Mouse (Mus musculus) midbrain, embryonic 11.5 days (tissue): ENCODE measurements at regions not wholly inside any gene's neighbourhood (a gene's known extent, or its start where the extent isn't known, plus 50 kb on each side); places are given as distances from the start of the nearest gene placed in this dataset.
"Not testable (repeated sequence)": the region's sequence is repeated elsewhere in the genome, so short reads cannot be mapped to it uniquely, and the experiment has no call there.

Source experiments
- ATAC-seq: fragments of 200-750 bp; cut with Nextera tagmentation; 2 replicates; pipeline ENCODE4 v1.8.0; 2017; ENCODE audit warnings: moderate TSS enrichment, moderate library complexity; ENCODE audit not compliant: low FRiP score
- DNase-seq: peaks from one replicate; pipeline ENCODE4 v3.0.0; 2015; ENCODE audit warnings: low spot score; ENCODE audit errors: missing footprints
- H3K27ac ChIP-seq: fragments of 300-500 bp; sonication (generic); 2 replicates; pipeline ENCODE4 v1.5.1; 2014; ENCODE audit warnings: low read depth, low read length
- H3K27me3 ChIP-seq: fragments of 300-500 bp; sonication (generic); 2 replicates; pipeline ENCODE4 v1.6.1; 2014; ENCODE audit warnings: mild to moderate bottlenecking, low read length, moderate library complexity, mixed read lengths; ENCODE audit not compliant: control insufficient read depth, insufficient read depth
- H3K36me3 ChIP-seq: fragments of 300-500 bp; sonication (generic); 2 replicates; pipeline ENCODE4 v1.6.1; 2014; ENCODE audit warnings: mild to moderate bottlenecking, low read length, moderate library complexity, mixed read lengths; ENCODE audit not compliant: control insufficient read depth, insufficient read depth
- H3K4me1 ChIP-seq: fragments of 300-500 bp; sonication (generic); 2 replicates; pipeline ENCODE4 v1.6.1; 2014; ENCODE audit warnings: low read length; ENCODE audit not compliant: control insufficient read depth, insufficient read depth
- H3K4me2 ChIP-seq: fragments of 300-500 bp; sonication (generic); 2 replicates; pipeline ENCODE4 v1.6.1; 2014; ENCODE audit warnings: mild to moderate bottlenecking, moderate library complexity
- H3K4me3 ChIP-seq: fragments of 300-500 bp; sonication (generic); 2 replicates; pipeline ENCODE4 v1.5.1; 2014; ENCODE audit warnings: low read depth, low read length
- H3K9ac ChIP-seq: fragments of 300-500 bp; sonication (generic); 2 replicates; pipeline ENCODE4 v1.6.1; 2014; ENCODE audit warnings: low read length
- H3K9me3 ChIP-seq: fragments of 300-500 bp; sonication (generic); 2 replicates; pipeline ENCODE4 v1.6.1; 2016; ENCODE audit warnings: low read length; ENCODE audit not compliant: control insufficient read depth
- WGBS: fragments of 180-500 bp; shearing (Covaris S2); extraction: QIAGEN DNeasy Blood & Tissue Kit; methylation state at CpG from one replicate; pipeline ENCODE4 v1.1.7; 2014; 5-methylcytosine and 5-hydroxymethylcytosine counted together

DNA sequence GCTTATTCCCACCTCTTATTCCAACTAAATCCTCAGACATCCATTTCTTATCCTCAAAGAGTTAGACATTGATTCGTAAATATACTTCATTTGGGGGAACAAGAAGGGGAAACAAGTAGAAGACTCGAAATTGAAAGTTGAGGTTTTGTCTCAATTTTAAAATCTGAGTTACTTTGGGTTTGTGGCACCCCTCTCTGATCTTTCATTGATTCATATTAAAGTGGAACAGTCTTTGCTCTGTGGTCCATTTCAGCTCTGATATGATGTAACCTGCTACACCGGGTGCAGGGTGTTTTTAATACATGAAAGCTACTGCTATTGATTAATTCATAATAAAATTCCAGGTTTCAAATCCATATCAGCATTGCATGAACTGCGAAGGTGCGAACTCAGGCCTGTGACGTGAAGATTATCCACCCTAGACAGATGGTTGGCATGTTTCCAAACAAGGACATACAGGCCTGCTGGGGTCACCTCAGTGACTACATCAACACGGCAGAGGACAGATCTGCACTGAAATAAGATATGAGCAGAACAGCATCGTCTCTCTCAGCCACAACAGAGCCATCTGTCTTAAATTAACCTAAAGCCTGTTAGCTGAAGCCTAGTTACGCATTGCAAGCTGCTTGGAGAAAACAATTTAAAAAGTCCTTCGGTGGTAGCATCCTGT is 101.5 kb upstream of the Prlr start:
- Histone ChIP-seq H3K4me1 (no peaks in the 10 kb centered on the region), H3K27me3 (no peaks in the 10 kb centered on the region), H3K27ac (no peak overlapping the region), H3K4me2 (no peak overlapping the region), H3K9me3 (no peaks in the 10 kb centered on the region), H3K36me3 (no peaks in the 10 kb centered on the region), H3K9ac (no peak overlapping the region), H3K4me3 (no peak overlapping the region)
- no peak for DNase-seq
- WGBS, result 68% methylated on average over 10 of the region's 10 CpGs
- ATAC-seq, result no peak

GRCm38 (mm10) chr15:10076061-10076400 is 101.0 kb upstream of the Prlr start:
- Histone ChIP-seq H3K4me2 (no peak overlapping the region), H3K4me1 (no peaks in the 10 kb centered on the region), H3K9ac (no peak overlapping the region), H3K27ac (no peak overlapping the region), H3K9me3 (no peaks in the 10 kb centered on the region), H3K36me3 (no peaks in the 10 kb centered on the region), H3K4me3 (no peak overlapping the region), H3K27me3 (no peaks in the 10 kb centered on the region)
- ATAC-seq (no peak), DNase-seq (no peak)
- WGBS, result 79% methylated on average over 1 of the region's 1 CpGs

- DNase-seq (no peak), ATAC-seq (no peak)
- H3K27ac ChIP-seq, result no peak overlapping the region
- H3K36me3 ChIP-seq, result no peaks in the 10 kb centered on the region
- no peaks in the 10 kb centered on the region for H3K9me3 ChIP-seq
- no peak overlapping the region for H3K4me2 ChIP-seq
- 86% methylated on average over 2 of the region's 2 CpGs for WGBS
- no peaks in the 10 kb centered on the region for H3K27me3 ChIP-seq
- no peaks in the 10 kb centered on the region for H3K4me1 ChIP-seq
- H3K9ac ChIP-seq, result no peak overlapping the region
- H3K4me3 ChIP-seq, result no peak overlapping the region
These were observed 98.6 kb upstream of the Prlr start for GRCm38 (mm10) chr15:10078434-10078833.

DNA sequence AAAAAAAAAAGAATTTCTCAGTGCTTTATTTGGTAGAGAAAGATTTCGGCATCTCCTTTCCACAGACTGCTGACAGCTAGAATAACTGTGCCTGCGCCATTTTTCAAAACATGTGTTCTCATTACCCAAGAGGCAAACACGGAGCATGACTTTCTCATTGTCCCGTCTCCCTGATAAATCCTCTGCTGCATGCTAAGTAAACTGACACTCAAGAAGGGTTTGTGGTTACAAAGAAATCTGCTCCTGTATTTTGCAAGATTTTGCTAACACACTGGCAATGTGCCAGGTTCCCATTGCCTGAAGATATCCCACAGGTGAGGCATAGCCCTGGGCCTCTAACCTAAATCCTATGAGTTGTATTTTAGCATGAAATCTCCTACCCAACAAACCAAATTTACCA is 97.5 kb upstream of the Prlr start:
- ATAC-seq, result no peak
- no peak overlapping the region for H3K9ac ChIP-seq
- no peaks in the 10 kb centered on the region for H3K4me1 ChIP-seq
- no peak for DNase-seq
- H3K27me3 ChIP-seq, result no peaks in the 10 kb centered on the region
- H3K9me3 ChIP-seq, result no peaks in the 10 kb centered on the region
- WGBS, result 91% methylated on average over 4 of the region's 4 CpGs
- no peak overlapping the region for H3K4me3 ChIP-seq
- H3K27ac ChIP-seq, result no peak overlapping the region
- no peak overlapping the region for H3K4me2 ChIP-seq
- no peaks in the 10 kb centered on the region for H3K36me3 ChIP-seq

DNA sequence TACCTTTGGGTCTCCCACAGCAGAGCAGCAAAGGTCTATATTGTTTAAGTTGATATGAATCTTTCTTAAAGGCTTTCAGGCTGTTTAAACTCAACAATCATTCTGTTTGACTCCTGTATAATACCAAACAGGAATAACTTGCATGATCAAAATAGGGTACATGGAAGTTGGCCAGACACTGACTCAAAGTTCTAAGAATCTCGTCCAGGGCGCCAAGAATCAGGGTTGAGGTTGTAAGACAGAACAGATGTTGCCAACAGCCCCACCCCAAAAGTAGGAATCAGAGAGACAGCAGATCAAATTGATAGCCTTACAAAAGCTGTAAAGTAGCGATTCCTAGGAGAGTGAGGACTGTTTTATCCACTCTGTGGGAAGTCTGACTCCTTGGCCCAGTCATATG is 88.3 kb upstream of the Prlr start:
- Histone ChIP-seq H3K4me3 (no peak overlapping the region), H3K27ac (no peak overlapping the region), H3K36me3 (no peaks in the 10 kb centered on the region), H3K9me3 (no peaks in the 10 kb centered on the region), H3K4me1 (no peaks in the 10 kb centered on the region), H3K27me3 (no peaks in the 10 kb centered on the region), H3K4me2 (no peak overlapping the region), H3K9ac (no peak overlapping the region)
- ATAC-seq, result no peak
- DNase-seq, result no peak
- 74% methylated on average over 3 of the region's 3 CpGs for WGBS

DNA sequence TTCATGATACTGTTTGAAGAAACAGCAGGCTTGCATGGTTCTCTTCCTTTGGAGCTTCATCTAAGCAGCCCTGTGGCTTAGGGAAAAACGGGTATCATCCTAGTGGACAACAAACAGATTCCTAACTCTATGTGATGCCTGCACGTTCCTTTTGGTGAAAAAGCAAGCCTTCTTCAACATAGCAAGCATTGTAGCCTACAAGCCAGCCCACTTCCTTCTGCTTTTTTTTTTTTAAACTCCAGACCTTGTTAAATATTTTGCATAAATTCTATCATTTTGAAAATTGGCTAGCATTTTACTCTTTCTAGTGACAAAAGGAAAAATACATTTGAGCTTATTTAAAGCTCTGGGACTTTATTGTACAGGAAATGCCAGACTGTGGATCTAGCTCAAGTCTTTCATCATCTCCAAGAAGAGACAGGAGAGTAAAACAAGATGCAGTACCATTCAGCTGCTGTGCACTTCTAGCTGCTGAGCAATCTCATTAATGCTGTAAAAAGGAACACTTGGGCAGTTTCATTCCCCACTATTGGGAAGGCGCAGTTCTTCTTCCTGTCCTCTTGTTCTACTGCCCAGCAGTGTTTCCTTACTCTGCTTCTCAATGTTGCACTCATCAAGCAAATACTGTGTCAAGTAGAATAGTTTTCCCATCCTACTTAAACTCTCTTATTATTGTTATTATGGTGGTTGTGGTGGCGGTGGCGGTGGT is 86.5 kb upstream of the Prlr start:
- no peaks in the 10 kb centered on the region for H3K4me1 ChIP-seq
- no peak overlapping the region for H3K27ac ChIP-seq
- no peak overlapping the region for H3K9ac ChIP-seq
- no peak overlapping the region for H3K4me3 ChIP-seq
- DNase-seq (no peak), ATAC-seq (no peak)
- no peaks in the 10 kb centered on the region for H3K9me3 ChIP-seq
- no peak overlapping the region for H3K4me2 ChIP-seq
- H3K36me3 ChIP-seq, result no peaks in the 10 kb centered on the region
- WGBS, result 89% methylated on average over 5 of the region's 5 CpGs
- H3K27me3 ChIP-seq, result no peaks in the 10 kb centered on the region

DNA sequence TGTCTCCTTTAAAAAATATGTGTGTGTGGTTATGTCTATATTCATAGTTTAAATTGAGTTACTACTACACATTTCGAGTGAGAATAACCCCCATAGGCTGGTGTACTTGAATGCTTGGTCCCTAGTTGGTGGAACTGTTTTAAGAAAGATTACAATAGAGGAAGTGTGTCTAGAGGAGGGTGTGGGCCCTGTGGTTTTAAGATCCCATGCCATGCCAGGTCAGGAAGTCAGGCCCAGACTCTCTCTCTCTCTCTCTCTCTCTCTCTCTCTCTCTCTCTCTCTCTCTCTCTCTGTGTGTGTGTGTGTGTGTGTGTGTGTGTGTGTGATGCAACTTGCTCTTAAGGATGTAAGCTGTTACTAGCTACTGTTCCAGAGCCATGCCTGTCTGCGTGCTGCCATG is 73.7 kb upstream of the Prlr start:
- no peaks in the 10 kb centered on the region for H3K36me3 ChIP-seq
- no peaks in the 10 kb centered on the region for H3K9me3 ChIP-seq
- 85% methylated on average over 2 of the region's 2 CpGs for WGBS
- no peak overlapping the region for H3K27ac ChIP-seq
- ATAC-seq (no peak), DNase-seq (no peak)
- no peaks in the 10 kb centered on the region for H3K4me1 ChIP-seq
- no peak overlapping the region for H3K9ac ChIP-seq
- H3K4me2 ChIP-seq, result no peak overlapping the region
- H3K4me3 ChIP-seq, result no peak overlapping the region
- no peaks in the 10 kb centered on the region for H3K27me3 ChIP-seq

GRCm38 (mm10) chr15:10105211-10105976 is 71.6 kb upstream of the Prlr start:
- 66% methylated on average over 11 of the region's 11 CpGs for WGBS
- not testable (repeated sequence) for H3K27ac ChIP-seq, H3K36me3 ChIP-seq, DNase-seq, H3K9me3 ChIP-seq, H3K9ac ChIP-seq, H3K4me1 ChIP-seq, ATAC-seq, H3K4me2 ChIP-seq, H3K4me3 ChIP-seq, H3K27me3 ChIP-seq

DNA sequence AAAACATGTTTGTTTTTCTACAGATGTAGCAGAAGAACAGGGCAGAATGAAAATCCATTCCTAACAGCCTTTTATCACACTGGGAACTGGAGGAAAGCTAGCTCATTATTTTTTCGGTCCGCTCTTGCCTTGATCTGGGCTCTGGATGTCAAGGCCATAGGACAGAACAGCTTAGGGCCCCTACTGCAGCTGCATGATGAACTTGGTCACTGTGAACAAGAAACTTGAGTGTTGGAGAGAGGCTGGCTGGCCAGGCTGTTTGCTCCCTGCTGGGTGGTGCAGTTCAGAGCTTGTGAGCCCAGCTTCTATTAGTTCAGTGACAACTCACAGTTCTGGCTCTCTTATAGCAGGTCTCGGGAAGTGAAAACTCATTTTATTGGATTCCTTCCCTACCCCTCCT is 70.2 kb upstream of the Prlr start:
- no peak overlapping the region for H3K9ac ChIP-seq
- H3K4me1 ChIP-seq, result no peaks in the 10 kb centered on the region
- no peak overlapping the region for H3K4me2 ChIP-seq
- H3K4me3 ChIP-seq, result no peak overlapping the region
- DNase-seq, result no peak
- ATAC-seq, result no peak
- 95% methylated on average over 3 of the region's 3 CpGs for WGBS
- no peaks in the 10 kb centered on the region for H3K36me3 ChIP-seq
- no peaks in the 10 kb centered on the region for H3K27me3 ChIP-seq
- H3K27ac ChIP-seq, result no peak overlapping the region
- H3K9me3 ChIP-seq, result no peaks in the 10 kb centered on the region
